In genomic region chr16:30736662-30737326, GRCm38 (mm10) we compare ENCODE assay signal across 9 mouse cellular contexts.
DNase-seq lines count a peak whose midpoint lies in the region; ATAC-seq lines count a peak whose summit lies in the region.
"Had no signal": no experiment of that assay in that cellular context is flagged by ENCODE, and none has a peak within 500 bp of the region (broad histone marks: within the 10 kb centered on the region; RNA-seq: fewer than 3 reads in every experiment).

No protein-coding gene starts in this region.

- intact Hi-C loops in heart, postnatal 36 days (cut with DNase I): loop anchor here (1.0 to 5.0 kb wide), 5 partner anchors 84 to 242 kb away; no protein-coding TSS in a partner anchor

- no peak overlapping the region for H3K4me2 ChIP-seq in forebrain, embryonic 11.5 days (ENCODE audit: low read depth, low read length, severe bottlenecking)
- no peak overlapping the region for H3K4me2 ChIP-seq in forebrain, embryonic 14.5 days (ENCODE audit: low read length)
- no peak overlapping the region for H3K4me2 ChIP-seq in neural tube, embryonic 15.5 days
- H3K4me2 ChIP-seq in stomach, embryonic 16.5 days (ENCODE audit: low read depth, low read length): no peak overlapping the region

- H3K4me1 ChIP-seq in forebrain, embryonic 11.5 days (replicated peaks; ENCODE audit: control insufficient read depth, insufficient read depth, low read length): no peaks in the 10 kb centered on the region
- no peaks in the 10 kb centered on the region for H3K4me1 ChIP-seq in forebrain, embryonic 14.5 days (ENCODE audit: control insufficient read depth, insufficient read depth, low read length)
- H3K4me1 ChIP-seq in neural tube, embryonic 15.5 days: peaks cover 16% of the 10 kb centered on the region
- H3K4me1 ChIP-seq in stomach, embryonic 16.5 days (ENCODE audit: control insufficient read depth, insufficient read depth, low read length): peaks cover 12% of the 10 kb centered on the region

- no peak overlapping the region for H3K27ac ChIP-seq in forebrain, embryonic 11.5 days (ENCODE audit: low read depth, low read length)
- H3K27ac ChIP-seq in forebrain, embryonic 14.5 days (ENCODE audit: low read depth, low read length): no peak overlapping the region
- H3K27ac ChIP-seq in neural tube, embryonic 15.5 days (replicated peaks): peak overlapping the region; percentile 41; the same call in 1 of the 2 replicates
- H3K27ac ChIP-seq in stomach, embryonic 16.5 days (ENCODE audit: low read length): peak overlapping the region; percentile 68

- H3K36me3 ChIP-seq in forebrain, embryonic 11.5 days (ENCODE audit: control insufficient read depth, insufficient read depth, low read length): no peaks in the 10 kb centered on the region
- no peaks in the 10 kb centered on the region for H3K36me3 ChIP-seq in forebrain, embryonic 14.5 days (ENCODE audit: control insufficient read depth, insufficient read depth, low read length)
- no peaks in the 10 kb centered on the region for H3K36me3 ChIP-seq in neural tube, embryonic 15.5 days
- no peaks in the 10 kb centered on the region for H3K36me3 ChIP-seq in stomach, embryonic 16.5 days (ENCODE audit: control insufficient read depth, insufficient read depth, low read length)

- H3K4me3 ChIP-seq in forebrain, embryonic 11.5 days (ENCODE audit: low read depth, low read length): no peak overlapping the region
- no peak overlapping the region for H3K4me3 ChIP-seq in forebrain, embryonic 14.5 days (ENCODE audit: low read depth, low read length)
- H3K4me3 ChIP-seq in neural tube, embryonic 15.5 days (replicated peaks): no peak overlapping the region
- no peak overlapping the region for H3K4me3 ChIP-seq in stomach, embryonic 16.5 days (replicated peaks; ENCODE audit: low read length)

- no peak for ATAC-seq in forebrain, embryonic 11.5 days (replicated peaks; ENCODE audit: low FRiP score)
- ATAC-seq in forebrain, embryonic 14.5 days: no peak
- ATAC-seq in neural tube, embryonic 15.5 days (ENCODE audit: low FRiP score): no peak
- peak; percentile 37; the same call in 1 of the 2 replicates for ATAC-seq in stomach, embryonic 16.5 days (ENCODE audit: insufficient read depth, low FRiP score)

- DNase-seq in forebrain, embryonic 11.5 days (ENCODE audit: low spot score): peak; percentile 47
- no peak for DNase-seq in forebrain, embryonic 14.5 days (ENCODE audit: low spot score)
- DNase-seq in neural tube, embryonic 10.5 days (ENCODE audit: extremely low spot score, low spot score): no peak
- peak; percentile 56 to 71 for DNase-seq in heart, postnatal 36 days
- no peak for DNase-seq in ovary, postnatal 14 days (ENCODE audit: low spot score)
- no peak for DNase-seq in cerebellum, postnatal 14 days
- DNase-seq: adrenal gland, postnatal 36 days had no signal

- no peaks in the 10 kb centered on the region for H3K27me3 ChIP-seq in forebrain, embryonic 11.5 days (ENCODE audit: control insufficient read depth, insufficient read depth, low read length)
- no peaks in the 10 kb centered on the region for H3K27me3 ChIP-seq in forebrain, embryonic 14.5 days (replicated peaks; ENCODE audit: control insufficient read depth, insufficient read depth, low read length)
- no peaks in the 10 kb centered on the region for H3K27me3 ChIP-seq in neural tube, embryonic 15.5 days (replicated peaks)
- no peaks in the 10 kb centered on the region for H3K27me3 ChIP-seq in stomach, embryonic 16.5 days (ENCODE audit: control insufficient read depth, insufficient read depth, low read length)

- H3K9me3 ChIP-seq in forebrain, embryonic 11.5 days (ENCODE audit: control insufficient read depth, low read length): no peaks in the 10 kb centered on the region
- no peaks in the 10 kb centered on the region for H3K9me3 ChIP-seq in forebrain, embryonic 14.5 days (replicated peaks; ENCODE audit: control insufficient read depth, low read length)
- H3K9me3 ChIP-seq in neural tube, embryonic 15.5 days (replicated peaks): no peaks in the 10 kb centered on the region
- H3K9me3 ChIP-seq in stomach, embryonic 16.5 days (replicated peaks; ENCODE audit: control insufficient read depth, low read length): no peaks in the 10 kb centered on the region

- no peak overlapping the region for H3K9ac ChIP-seq in forebrain, embryonic 11.5 days (ENCODE audit: low read length)
- no peak overlapping the region for H3K9ac ChIP-seq in forebrain, embryonic 14.5 days (ENCODE audit: low read length)
- no peak overlapping the region for H3K9ac ChIP-seq in neural tube, embryonic 15.5 days (replicated peaks)
- H3K9ac ChIP-seq in stomach, embryonic 16.5 days (ENCODE audit: low read length): 0 out of 2 replicates have a peak overlapping the region, but pooled peaks have one; percentile 18

- WGBS in forebrain, embryonic 11.5 days: 81% methylated on average over 17 of the region's 17 CpGs
- WGBS in forebrain, embryonic 14.5 days: 77% methylated on average over 17 of the region's 17 CpGs
- 67% methylated on average over 17 of the region's 17 CpGs for WGBS in neural tube, embryonic 15.5 days
- WGBS in stomach, embryonic 16.5 days: 50% methylated on average over 17 of the region's 17 CpGs

Comparison
In these comparisons a context has a peak if more than half of its experiments do, and no peak if none do; other contexts are left out.
1. DNase-seq: peak in forebrain, embryonic 11.5 days (single experiment) and heart, postnatal 36 days (2 of 2); none in forebrain, embryonic 14.5 days (single experiment), neural tube, embryonic 10.5 days (single experiment), ovary, postnatal 14 days (single experiment) and cerebellum, postnatal 14 days (0 of 2).
2. H3K27ac ChIP-seq: peak in neural tube, embryonic 15.5 days (single experiment) and stomach, embryonic 16.5 days (single experiment); none in forebrain, embryonic 11.5 days (single experiment) and forebrain, embryonic 14.5 days (single experiment).